Mouse (Mus musculus) MEL-GATA-1-ER (cell line): ENCODE measurements around the gene Minos1.

Experiments used
- DNase-seq: peaks from one replicate; pipeline ENCODE4 v3.0.0-alpha.2; 2012; ENCODE audit warnings: low read depth; ENCODE audit errors: extremely low read depth

Gene Minos1

DNA sequence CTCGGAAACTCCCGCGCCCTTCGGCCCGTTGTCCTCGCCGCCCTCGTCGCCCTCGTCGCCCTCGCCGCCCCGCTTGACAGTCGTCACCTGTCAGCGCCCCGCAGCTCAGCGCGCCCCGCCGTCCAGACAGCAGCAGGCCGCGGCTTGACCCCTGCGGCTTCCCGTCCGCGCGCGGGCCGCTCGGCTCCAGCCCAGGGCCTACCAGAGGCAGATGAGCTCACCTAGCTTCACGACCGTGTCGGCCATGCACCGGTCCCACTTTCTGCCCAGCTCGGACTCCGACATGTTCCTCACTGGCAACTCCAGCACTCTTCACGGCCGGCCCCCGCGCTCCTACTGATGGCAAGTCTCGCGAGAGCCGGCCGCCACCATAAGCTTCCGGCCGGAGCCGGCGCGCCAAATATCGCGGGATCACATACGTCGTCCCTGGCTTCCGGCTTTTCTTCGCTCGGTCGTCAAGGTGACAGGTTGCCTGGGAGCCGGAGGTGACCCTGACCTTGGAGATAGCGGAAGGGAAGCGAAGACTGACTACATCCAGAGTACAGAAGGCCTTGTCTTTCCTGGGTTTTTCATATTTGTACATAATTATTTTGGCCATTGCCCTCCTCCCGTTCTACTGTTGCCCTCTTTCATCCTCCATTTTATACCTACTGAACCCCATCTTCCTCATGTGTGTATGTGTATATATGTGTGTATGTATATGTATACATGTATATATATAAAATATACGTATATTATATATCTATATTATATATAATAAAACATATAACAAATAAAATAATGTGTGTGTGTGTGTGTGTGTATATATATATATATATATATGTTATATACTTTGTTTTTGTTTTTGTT lies at the start of gene Minos1:
TSS of gene Minos1 (minus strand) at position 413 of the 849 bp plus-strand sequence.
- peak; percentile 92 for DNase-seq

DNA sequence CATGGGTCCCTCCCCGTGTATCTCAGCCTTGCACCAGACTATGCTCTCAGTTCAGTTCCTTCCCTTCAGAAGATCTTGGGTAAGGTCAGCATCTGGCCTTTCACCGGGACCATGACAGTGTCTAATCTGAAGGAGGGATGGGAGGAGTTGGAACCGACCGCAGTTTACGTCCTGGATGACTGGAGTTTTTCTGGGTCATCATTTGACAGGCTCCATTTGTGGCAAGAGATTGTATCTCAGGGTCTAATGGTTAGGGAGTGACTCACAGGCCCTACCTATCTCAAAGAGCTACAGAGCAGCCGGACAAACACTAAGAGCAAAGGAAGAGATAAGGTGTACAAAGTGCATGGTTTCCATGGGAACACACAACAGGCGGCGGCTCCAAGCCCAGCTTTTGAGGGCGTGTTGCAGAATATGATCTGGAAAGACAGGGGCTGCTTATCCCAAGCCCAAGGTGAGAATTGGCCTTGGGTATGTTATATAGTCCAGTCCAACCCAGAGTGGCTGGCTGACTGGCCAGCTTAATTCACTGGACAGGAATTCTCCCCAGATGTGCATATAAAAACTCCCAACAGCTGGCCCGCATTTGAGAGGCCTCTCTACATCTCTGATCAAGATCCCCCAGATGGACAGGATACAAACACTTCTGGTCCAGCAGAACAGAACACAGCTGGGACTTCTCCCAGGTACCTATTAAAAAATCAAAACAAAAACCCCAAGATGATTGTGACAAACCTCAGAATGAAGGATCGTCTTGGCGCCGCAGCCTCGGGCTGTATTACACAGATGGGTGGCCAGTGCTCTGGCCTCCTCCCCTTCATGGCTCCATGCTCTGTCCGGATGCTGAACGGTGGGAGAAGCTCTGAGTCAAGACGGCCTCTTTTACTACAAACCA lies 49.1 kb upstream of the Minos1 start:
- DNase-seq: peak; percentile 66

DNA sequence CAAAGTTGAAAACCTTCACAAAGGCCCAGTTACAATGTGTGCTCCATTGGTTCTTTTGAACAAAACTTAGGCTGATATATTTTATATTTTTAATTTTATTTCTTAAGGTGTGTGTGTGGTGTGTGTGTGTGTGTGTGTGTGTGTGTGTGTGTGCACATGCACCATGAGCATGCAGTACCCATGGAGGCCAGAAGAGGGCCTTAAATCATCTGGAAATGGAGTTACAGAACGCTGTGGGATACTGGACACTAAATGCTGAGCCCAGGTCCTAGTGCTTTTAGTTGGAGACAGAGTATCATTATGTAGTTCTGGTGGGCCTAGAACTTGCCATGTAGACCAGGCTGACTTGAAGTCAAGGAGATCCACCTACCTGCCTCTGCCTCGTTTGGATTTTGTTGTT lies 48.3 kb upstream of the Minos1 start:
- no peak for DNase-seq

GRCm38 (mm10) chr4:139178377-139178776 lies 47.5 kb upstream of the Minos1 start:
- no peak for DNase-seq

DNA sequence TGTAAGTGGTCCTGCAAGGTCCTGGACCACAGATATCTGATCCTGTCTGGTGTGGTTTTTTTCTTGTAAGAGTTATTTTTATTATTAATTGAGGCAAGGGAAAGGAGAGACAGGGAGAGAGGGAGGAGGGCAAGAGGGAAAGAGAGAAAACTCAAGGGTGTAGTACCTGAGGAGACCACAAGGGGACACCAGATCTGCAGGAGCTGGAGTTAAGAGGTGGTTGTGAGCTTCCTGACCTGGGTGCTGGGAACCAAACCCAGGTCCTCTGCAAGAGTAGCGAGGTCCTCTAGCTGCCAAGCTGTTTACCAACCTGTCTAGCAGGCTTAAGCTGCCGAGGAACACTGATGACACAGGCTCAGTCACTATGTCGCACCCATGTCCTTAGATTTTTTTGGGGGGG lies 47.0 kb upstream of the Minos1 start:
- DNase-seq: no peak

DNA sequence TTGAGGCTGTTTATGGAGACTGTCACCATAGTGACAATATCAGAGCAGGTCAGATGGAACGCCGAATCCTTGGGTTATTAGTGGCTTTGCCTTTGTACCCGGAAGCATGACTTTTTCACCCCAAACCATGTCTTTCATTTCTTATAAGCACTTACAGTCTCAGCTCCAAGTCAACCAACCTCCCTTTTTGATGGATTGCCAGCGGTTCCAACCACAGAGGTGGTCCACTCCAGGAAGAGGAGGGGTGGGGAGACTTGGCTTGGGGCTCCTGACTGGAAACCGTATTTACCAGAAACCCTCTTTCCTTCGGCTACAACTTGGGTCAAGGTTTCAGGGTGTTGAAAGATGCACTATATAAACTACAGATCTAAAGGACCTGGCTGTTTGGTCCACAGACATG lies 45.1 kb upstream of the Minos1 start:
- no peak for DNase-seq

- DNase-seq: no peak
These were observed 44.4 kb upstream of the Minos1 start for GRCm38 (mm10) chr4:139175061-139175971.

DNA sequence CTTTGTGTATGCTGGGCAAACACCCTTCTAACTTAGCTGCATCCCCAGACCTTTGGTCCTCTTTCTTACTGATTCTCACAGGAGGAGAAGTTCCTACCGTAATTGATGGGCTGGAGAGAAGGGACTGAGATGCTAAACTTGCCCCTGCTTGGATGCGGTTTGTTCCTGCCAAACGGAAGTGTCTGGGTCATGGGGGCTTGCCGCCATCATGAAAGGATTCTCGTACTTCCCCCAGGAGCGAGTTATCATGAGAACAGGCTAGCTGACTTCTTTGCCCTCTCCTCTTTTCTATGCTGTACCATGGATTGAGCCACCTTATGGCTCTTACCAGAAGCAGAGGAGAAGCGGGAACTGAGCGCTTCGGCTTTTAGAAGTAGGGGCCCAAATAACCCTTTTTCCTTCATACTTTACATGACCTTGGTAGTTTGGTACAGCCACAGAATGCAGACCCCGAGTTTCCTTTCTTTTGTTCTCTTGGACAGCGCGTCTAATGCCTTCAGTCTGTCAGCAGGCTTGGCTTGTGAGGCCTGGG lies 38.9 kb upstream of the Minos1 start:
- no peak for DNase-seq

DNA sequence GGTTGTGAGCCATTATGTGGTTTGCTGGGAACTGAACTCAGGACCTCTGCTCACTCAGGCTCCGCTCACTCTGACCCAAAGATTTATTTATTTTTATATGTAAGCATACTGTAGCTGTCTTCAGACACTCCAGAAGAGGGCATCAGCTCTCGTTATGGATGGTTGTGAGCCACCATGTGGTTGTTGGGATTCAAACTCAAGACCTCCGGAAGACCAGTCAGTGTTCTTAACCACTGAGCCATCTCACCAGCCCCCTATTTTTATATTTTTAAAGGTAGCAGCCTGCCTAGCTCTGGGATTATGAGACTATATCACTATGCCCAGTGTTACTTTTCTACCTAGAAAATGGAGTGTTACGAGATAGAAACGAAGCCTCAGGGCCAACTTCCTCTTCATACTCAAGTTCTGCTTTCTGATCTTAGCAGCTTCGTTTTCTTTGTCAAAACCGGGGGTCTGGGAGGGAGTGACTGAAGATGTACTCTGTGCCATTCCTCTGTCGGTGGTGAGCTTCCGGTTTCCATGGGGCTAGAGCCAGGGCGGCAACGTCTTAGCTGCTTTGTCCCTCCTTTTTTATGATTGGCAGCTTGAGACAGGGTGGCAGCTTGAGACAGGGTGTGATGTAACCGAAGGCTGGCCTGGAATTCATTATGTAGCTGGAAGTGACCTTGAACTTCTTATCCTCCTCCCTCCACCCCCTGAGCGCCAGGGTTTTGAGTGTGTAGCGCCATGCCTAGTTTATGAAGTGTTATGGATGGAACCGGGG lies 38.3 kb upstream of the Minos1 start:
- peak; percentile 70 for DNase-seq

- no peak for DNase-seq
These were observed 36.2 kb upstream of the Minos1 start for GRCm38 (mm10) chr4:139167107-139167506.

DNA sequence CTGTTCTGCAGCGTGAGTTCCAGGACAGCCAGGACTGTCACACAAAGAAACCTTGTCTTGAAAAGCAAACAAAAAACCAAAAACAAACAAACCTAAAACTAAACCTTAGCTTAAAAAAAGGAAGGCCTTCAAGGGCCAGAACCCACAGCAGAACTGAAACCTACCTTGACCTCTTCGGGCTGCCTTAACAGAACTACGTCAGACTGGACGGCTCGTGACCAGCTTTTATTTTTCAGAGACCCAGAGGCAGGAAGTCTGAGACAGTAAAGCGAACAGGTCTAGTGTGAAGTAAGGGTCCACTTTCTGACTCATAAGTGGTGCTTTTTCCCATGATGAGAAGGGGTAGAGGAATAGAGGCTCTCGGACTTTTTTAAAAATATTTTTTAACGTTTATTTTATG lies 35.3 kb upstream of the Minos1 start:
- no peak for DNase-seq

DNA sequence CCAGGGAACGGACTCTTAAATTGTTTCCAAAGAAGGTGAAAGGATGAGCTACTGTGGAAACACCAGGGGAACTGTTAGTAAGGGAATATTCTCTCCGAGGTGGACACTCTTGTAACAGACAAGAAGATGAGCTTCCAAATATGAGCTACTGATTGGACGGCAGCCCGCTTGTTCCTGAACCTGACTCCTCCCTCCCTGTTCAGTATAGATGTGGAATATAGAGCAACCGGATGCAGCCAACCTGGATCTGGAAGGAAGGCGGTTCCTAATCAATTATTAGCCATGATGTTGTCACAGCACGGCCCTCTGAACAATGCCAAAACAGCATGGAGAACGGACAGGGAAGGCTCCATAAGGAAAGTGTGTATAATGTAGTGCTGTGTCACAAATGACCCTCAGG lies 34.3 kb upstream of the Minos1 start:
- no peak for DNase-seq

GRCm38 (mm10) chr4:139164082-139164481 lies 33.2 kb upstream of the Minos1 start:
- no peak for DNase-seq

DNA sequence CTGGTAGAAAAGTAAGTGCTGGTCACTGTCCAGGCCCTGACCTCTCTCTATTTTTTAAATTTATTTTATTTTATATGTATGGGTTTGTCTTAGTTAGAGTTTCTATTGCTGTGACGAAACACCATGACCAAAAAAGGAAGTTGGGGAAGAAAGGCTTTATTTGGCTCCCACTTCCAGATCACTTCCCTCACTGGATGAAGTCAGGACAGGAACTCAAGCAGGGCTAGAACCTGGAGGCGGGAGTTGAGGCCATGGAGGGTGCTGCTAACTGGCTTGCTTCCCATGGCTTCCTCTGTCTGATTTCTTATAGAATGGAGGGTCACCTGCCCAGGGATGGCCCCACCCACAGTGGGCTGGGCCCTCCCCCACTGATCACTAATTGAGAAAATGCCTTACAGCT lies 30.2 kb upstream of the Minos1 start:
- no peak for DNase-seq

- DNase-seq: no peak
These were observed 27.4 kb upstream of the Minos1 start for GRCm38 (mm10) chr4:139158350-139158749.

DNA sequence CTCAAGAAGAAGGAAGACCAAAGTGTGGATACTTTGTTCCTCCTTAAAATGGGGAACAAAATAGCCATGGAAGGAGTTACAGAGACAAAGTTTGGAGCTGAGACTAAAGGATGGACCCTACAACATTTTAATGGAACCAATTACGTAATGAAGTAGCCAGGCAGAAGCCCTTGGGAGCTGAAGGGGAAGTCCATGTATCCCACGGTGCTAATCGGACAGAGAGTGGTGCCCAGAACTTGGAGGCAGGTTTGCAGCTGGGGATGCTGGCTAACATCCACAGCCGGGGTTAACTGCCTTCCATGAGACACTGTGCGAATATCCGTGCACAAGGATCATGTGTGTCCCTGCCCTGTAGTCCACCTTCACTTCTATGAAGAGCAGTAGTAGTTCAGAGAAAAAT lies 25.6 kb upstream of the Minos1 start:
- no peak for DNase-seq

DNA sequence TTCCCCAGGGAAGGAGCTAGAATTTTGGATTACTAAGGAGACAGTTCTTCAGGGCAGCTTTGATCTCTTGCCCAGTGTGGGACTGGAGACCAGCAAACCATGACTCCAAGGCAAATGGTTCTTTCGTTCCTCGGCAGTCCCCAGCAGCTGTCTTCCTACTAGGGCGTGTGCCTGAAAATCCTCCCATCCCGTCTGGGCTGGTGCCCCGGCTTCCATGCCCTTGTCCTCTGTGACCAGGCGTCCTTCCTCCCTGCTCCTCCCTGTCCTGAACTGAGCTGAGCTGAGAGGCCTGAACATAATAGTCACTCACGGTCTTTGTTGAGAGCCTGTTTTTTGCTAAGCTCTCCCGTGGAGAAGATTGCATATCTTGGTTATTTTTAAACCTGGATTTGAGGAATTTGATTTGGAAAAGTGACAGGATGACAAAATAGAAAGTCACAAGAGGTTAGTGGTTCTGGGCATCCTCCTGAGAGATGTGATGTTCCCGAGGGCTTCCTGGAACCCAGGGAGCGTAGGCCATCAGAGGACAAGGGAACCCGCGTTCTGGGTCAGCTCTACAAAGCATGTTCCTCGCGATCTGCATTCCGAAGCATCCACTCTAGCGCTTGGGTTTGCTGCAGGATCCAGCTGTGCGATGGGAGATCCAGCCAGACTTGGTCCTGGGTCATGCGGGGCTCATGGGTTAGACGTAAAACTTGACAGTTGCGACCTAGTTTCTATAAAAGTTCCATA lies 23.8 kb upstream of the Minos1 start:
- DNase-seq: no peak

DNA sequence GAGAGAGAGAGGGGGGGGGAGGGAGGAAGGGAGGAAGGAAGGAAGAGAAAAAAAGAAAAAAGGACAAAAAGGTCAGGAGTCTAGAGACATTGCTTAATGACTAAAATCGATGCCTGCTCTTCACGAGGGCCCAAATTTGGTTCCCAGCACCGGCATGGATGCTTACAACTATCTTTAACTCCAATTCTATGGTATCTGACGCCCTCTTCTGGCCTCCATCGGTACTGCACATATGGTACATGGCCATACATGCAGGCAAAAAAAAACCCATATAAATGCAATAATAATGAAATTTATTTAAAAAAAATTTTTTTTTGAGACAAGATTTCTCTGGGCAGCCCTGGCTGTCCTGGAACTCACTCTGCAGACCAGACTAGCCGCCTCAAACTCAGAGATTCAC lies 20.5 kb upstream of the Minos1 start:
- DNase-seq: no peak

DNA sequence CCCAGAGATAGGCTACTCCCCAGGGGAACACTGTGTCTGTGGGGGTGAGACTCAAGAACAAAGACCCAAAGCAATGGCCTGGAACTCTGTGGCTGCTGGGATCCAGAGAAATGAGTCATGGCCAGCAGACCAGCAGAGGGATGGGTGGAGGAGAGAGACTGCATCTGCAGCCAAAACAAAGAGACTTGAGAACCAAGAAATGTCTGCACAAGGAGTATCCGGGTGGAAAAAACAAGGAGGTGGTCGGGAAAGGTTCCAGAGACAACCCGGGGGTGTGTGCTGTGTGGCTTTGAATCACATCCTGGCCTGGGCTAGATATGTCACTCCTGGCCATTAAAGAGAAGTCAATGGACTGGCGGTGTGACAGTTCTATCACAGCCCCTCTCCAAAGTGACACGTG lies 15.8 kb upstream of the Minos1 start:
- no peak for DNase-seq

DNA sequence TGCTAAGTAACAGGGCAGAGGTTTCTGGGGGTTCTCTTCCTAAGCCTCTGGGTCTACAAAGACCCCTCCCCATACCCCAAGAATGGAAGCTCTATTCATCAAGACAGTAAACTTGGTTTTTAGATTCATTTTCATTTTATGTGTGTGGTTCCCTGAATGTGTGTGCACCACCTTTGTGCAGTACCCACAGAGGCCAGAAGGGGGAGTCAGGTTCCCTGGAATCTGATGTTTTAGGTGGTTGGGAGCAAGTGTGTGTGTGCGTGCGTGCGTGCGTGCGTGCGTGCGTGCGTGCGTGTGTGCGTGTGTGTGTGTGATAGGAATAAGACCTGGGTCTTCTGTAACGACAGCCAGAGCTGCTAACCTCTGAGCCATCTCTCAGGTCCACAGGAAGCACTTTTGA lies 14.2 kb upstream of the Minos1 start:
- DNase-seq: no peak
